Mouse (Mus musculus): Measurements from ENCODE around the gene Iqce. TPM values are rescaled to one million over a fixed set of nuclear protein-coding genes. Genes with fewer than 3 reads are reported as not detected.
A peak's percentile ranks its signal among the peaks of the same experiment; 100 is the strongest.

Iqce gene
- polyA plus RNA-seq, 1 experiment from 2014 or later, result 4.2 TPM

DNA sequence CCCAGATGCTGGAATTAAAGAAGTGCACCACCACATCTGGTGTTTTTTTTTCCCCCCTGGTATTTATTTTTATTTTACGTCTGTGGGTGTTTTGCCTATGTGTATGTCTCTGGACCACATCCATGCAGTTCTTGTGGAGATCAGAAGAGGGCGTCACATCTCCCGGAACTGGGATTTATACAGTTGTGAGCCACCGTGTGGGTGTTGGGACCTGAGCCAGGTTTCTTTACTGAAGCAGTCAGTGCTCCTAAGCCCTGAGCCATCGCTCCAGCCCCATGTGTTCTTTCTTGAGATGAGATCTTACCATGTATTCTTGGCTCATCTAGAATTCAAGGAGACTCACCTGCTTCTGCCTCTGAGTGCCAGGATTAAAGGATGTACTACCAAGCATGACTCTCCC is 8.9 kb upstream of the Iqce start:
- TF ChIP-seq CTCF (IDR thresholded peaks at IDR 0.05; ENCODE audit: low read depth) (no peak), EP300 (IDR thresholded peaks at IDR 0.05; ENCODE audit: low read depth) (no peak)
- Histone ChIP-seq H3K27me3 (ENCODE audit: insufficient read depth, low read length) (no peaks in the 10 kb centered on the region), H3K9me3 (ENCODE audit: low read length) (no peaks in the 10 kb centered on the region), H3K4me2 (ENCODE audit: low read depth, low read length) (no peak overlapping the region), H3K4me3 (ENCODE audit: low read depth, low read length) (no peak overlapping the region), H3K27ac (ENCODE audit: low read depth) (no peak overlapping the region), H3K9ac (replicated peaks) (no peak overlapping the region), H3K36me3 (replicated peaks; ENCODE audit: insufficient read depth, low read length) (peaks cover 52% of the 10 kb centered on the region), H3K4me1 (ENCODE audit: insufficient read depth) (peaks cover 2% of the 10 kb centered on the region)
- no peak for ATAC-seq
- DNase-seq, result no peak
- 77% methylated on average over 5 of the region's 5 CpGs for WGBS (ENCODE audit: insufficient replicate concordance)

- no peak overlapping the region for H3K9ac ChIP-seq (replicated peaks)
- H3K4me1 ChIP-seq (ENCODE audit: insufficient read depth), result peaks cover 10% of the 10 kb centered on the region
- no peak overlapping the region for H3K27ac ChIP-seq (ENCODE audit: low read depth)
- peaks cover 48% of the 10 kb centered on the region for H3K36me3 ChIP-seq (replicated peaks; ENCODE audit: insufficient read depth, low read length)
- TF ChIP-seq CTCF (IDR thresholded peaks at IDR 0.05; ENCODE audit: low read depth) (no peak), EP300 (IDR thresholded peaks at IDR 0.05; ENCODE audit: low read depth) (no peak)
- DNase-seq, result no peak
- ATAC-seq, result no peak
- H3K4me2 ChIP-seq (ENCODE audit: low read depth, low read length), result no peak overlapping the region
- no peak overlapping the region for H3K4me3 ChIP-seq (ENCODE audit: low read depth, low read length)
- H3K9me3 ChIP-seq (ENCODE audit: low read length), result no peaks in the 10 kb centered on the region
- 87% methylated on average over 6 of the region's 6 CpGs for WGBS (ENCODE audit: insufficient replicate concordance)
- H3K27me3 ChIP-seq (ENCODE audit: insufficient read depth, low read length), result no peaks in the 10 kb centered on the region
Measured at GRCm38 (mm10) chr5:140710315-140710714, 8.1 kb upstream of the Iqce start.

DNA sequence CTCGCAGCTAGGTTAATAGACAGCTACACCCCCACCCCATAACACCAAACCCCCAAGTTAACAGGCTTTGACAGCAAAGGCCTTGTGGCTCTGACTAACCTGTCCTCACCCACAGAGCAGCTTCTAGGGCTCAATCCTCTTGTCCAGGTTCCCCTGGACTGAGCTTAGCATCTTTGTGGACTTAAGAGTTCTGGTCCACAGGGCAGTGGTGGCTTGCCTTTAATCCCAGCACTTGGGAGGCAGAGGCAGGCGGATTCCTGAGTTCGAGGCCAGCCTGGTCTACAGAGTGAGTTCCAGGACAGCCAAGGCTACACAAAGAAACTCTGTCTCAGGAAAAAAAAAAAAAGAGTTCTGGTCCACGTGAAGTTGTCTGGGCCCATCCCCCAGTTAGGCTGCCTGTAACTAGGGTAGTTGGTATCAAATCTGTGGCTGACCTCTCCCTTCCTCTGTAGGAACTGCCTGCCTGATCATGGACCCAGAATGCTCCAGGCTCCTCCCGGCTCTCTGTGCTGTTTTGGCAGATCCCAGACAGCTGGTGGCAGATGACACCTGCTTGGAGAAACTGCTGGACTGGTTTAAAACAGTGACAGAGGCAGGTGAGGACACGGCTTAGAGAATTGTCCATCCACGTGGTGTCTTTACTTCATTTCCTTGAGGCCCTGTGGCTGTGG is 3.5 kb upstream of the Iqce start:
- Histone ChIP-seq H3K9ac (replicated peaks) (peak overlapping the region; percentile 65), H3K9me3 (ENCODE audit: low read length) (no peaks in the 10 kb centered on the region), H3K27ac (ENCODE audit: low read depth) (peak overlapping the region; percentile 73), H3K4me1 (ENCODE audit: insufficient read depth) (peaks cover 34% of the 10 kb centered on the region), H3K36me3 (replicated peaks; ENCODE audit: insufficient read depth, low read length) (peaks cover 18% of the 10 kb centered on the region), H3K4me3 (ENCODE audit: low read depth, low read length) (peak overlapping the region; percentile 62), H3K4me2 (ENCODE audit: low read depth, low read length) (peak overlapping the region; percentile 89), H3K27me3 (ENCODE audit: insufficient read depth, low read length) (no peaks in the 10 kb centered on the region)
- no peak for TF ChIP-seq EP300 (IDR thresholded peaks at IDR 0.05; ENCODE audit: low read depth)
- no peak for TF ChIP-seq CTCF (IDR thresholded peaks at IDR 0.05; ENCODE audit: low read depth)
- 46% methylated on average over 7 of the region's 7 CpGs for WGBS (ENCODE audit: insufficient replicate concordance)
- DNase-seq, result no peak
- no peak for ATAC-seq

- Histone ChIP-seq H3K27me3 (ENCODE audit: insufficient read depth, low read length) (no peaks in the 10 kb centered on the region), H3K9me3 (ENCODE audit: low read length) (no peaks in the 10 kb centered on the region), H3K36me3 (replicated peaks; ENCODE audit: insufficient read depth, low read length) (peaks cover 10% of the 10 kb centered on the region; the same call in 1 of the 2 replicates), H3K4me1 (ENCODE audit: insufficient read depth) (peaks cover 42% of the 10 kb centered on the region), H3K9ac (replicated peaks) (peak within 1 kb of the TSS; percentile 65), H3K4me3 (ENCODE audit: low read depth, low read length) (peak within 1 kb of the TSS; percentile 62), H3K4me2 (ENCODE audit: low read depth, low read length) (peak within 1 kb of the TSS; percentile 89), H3K27ac (ENCODE audit: low read depth) (peak within 1 kb of the TSS; percentile 84)
- ATAC-seq, result peak; percentile 93
- WGBS (ENCODE audit: insufficient replicate concordance), result under 1% methylated on average over 67 of the region's 69 CpGs
- no peak for TF ChIP-seq EP300 (IDR thresholded peaks at IDR 0.05; ENCODE audit: low read depth)
- TF ChIP-seq CTCF (IDR thresholded peaks at IDR 0.05; ENCODE audit: low read depth), result peak; percentile 9; the same call in 1 of the 2 replicates
- DNase-seq, result peak; percentile 100
Measured at GRCm38 (mm10) chr5:140704378-140705251, 2.4 kb upstream of the Iqce start, which contains the start of gene Brat1. Gene Brat1 (plus strand): TSS chr5:140705011.

DNA sequence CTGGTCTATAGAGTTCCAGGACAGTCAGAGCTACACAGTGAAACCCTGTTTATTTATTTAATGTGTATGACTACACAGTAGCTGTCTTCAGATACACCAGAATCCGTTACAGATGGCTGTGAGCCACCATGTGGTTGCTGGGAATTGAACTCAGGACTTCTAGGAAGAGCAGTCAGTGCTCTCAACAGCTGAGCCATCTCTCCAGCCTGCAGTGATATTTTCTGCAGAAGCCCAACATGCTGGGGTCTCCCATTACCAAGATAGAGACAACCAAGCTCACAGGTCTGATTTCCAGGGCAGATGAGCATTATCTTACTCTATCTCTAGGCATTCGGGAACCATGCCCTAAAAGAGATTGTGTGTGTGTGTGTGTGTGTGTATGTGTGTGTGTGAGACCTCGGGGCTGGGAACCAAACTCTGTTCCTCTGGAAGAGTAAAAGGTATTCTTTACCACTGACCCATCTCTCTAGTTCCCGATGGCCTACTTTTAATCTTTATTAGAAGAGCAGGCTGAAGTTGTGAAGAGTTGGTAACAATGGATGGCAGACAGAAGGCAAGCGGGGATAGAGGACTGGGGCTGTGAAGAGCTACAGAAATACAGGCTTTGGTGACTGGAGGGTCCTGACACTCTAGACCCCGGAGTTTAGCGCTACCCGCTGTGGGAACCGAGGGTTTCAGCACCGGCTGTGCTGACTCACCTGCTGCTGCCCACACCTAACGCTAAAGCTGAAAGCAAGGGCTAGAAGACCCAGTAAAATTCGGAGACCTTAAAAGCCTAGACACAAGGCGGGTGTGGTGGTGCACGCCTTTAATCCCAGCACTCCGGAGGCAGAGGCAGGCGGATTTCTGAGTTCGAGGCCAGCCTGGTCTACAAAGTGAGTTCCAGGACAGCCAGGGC is 1.6 kb upstream of the Iqce start:
- DNase-seq, result no peak
- no peak for ATAC-seq
- H3K27ac ChIP-seq (ENCODE audit: low read depth), result peak overlapping the region; percentile 84
- peak overlapping the region; percentile 66 for H3K4me2 ChIP-seq (ENCODE audit: low read depth, low read length)
- H3K9me3 ChIP-seq (ENCODE audit: low read length), result no peaks in the 10 kb centered on the region
- WGBS (ENCODE audit: insufficient replicate concordance), result 21% methylated on average over 17 of the region's 17 CpGs
- peak overlapping the region; percentile 59; the same call in 1 of the 2 replicates for H3K4me3 ChIP-seq (ENCODE audit: low read depth, low read length)
- H3K4me1 ChIP-seq (ENCODE audit: insufficient read depth), result peaks cover 42% of the 10 kb centered on the region
- TF ChIP-seq EP300 (IDR thresholded peaks at IDR 0.05; ENCODE audit: low read depth), result no peak
- TF ChIP-seq CTCF (IDR thresholded peaks at IDR 0.05; ENCODE audit: low read depth), result no peak
- peak overlapping the region; percentile 60 for H3K9ac ChIP-seq (replicated peaks)
- no peaks in the 10 kb centered on the region for H3K27me3 ChIP-seq (ENCODE audit: insufficient read depth, low read length)
- H3K36me3 ChIP-seq (replicated peaks; ENCODE audit: insufficient read depth, low read length), result peaks cover 10% of the 10 kb centered on the region; the same call in 1 of the 2 replicates

Measured in liver, postnatal 0 days (tissue).